Mouse (Mus musculus) hematopoietic stem cell, adult 5-6 weeks (primary cell): ENCODE results near the gene Usf1. TPM values are rescaled to one million over a fixed set of nuclear protein-coding genes. Genes with fewer than 3 reads are reported as not detected.

Source experiments
- total RNA-seq: library from RNA; stranded (forward); fragments of 172-1452, 232-1000 nt; gene quantifications from 2 replicates; pipeline ENCODE4 v1.2.3, GENCODE M21; 2017

Usf1 gene
- total RNA-seq, 1 experiment from 2014 or later, result 47.0 TPM

Other genes starting within 250 kb of the Usf1 start
- 42.7 and 46.5 TPM in 2 replicates for gene Pcp4l1, start 215.0 kb upstream of the Usf1 start, total RNA-seq
- gene Nr1i3, start 197.3 kb upstream of the Usf1 start, total RNA-seq, result 0.81 and 1.5 TPM in 2 replicates
- 17.5 and 25.0 TPM in 2 replicates for gene Tomm40l, start 188.8 kb upstream of the Usf1 start, total RNA-seq
- not detected in 2 replicates for gene Apoa2, start 186.3 kb upstream of the Usf1 start, total RNA-seq
- gene Fcer1g, start 176.9 kb upstream of the Usf1 start, total RNA-seq, result 44.5 and 76.7 TPM in 2 replicates
- gene Adamts4, start 160.9 kb upstream of the Usf1 start, total RNA-seq, result 0.25 TPM in 1 of 2 replicates, not detected in the other
- gene Ndufs2, start 159.9 kb upstream of the Usf1 start, total RNA-seq, result 260 and 369 TPM in 2 replicates
- gene B4galt3, start 141.0 kb upstream of the Usf1 start, total RNA-seq, result 13.7 and 43.0 TPM in 2 replicates
- 9.5 and 35.5 TPM in 2 replicates for gene Ppox, start 130.1 kb upstream of the Usf1 start, total RNA-seq
- gene Usp21, start 123.3 kb upstream of the Usf1 start, total RNA-seq, result 26.5 and 31.8 TPM in 2 replicates
- gene Ufc1, start 116.3 kb upstream of the Usf1 start, total RNA-seq, result 56.5 and 92.4 TPM in 2 replicates
- gene Dedd, start 82.2 kb upstream of the Usf1 start, total RNA-seq, result 11.0 and 15.8 TPM in 2 replicates
- 45.7 and 55.1 TPM in 2 replicates for gene Nit1, start 65.7 kb upstream of the Usf1 start, total RNA-seq
- 35.8 and 50.2 TPM in 2 replicates for gene Pfdn2, start 65.6 kb upstream of the Usf1 start, total RNA-seq
- 3.5 and 5.7 TPM in 2 replicates for gene Klhdc9, start 50.5 kb upstream of the Usf1 start, total RNA-seq
- 5.2 and 6.2 TPM in 2 replicates for gene Nectin4, start 41.2 kb upstream of the Usf1 start, total RNA-seq
- 112 and 133 TPM in 2 replicates for gene Arhgap30, start 22.4 kb upstream of the Usf1 start, total RNA-seq
- gene Tstd1, start 7.6 kb downstream of the Usf1 start, total RNA-seq, result 4.7 and 8.8 TPM in 2 replicates
- 12.1 and 13.4 TPM in 2 replicates for gene F11r, start 26.2 kb downstream of the Usf1 start, total RNA-seq
- gene Alyref2, start 92.2 kb downstream of the Usf1 start, total RNA-seq, result 10.0 and 10.3 TPM in 2 replicates
- not detected in 2 replicates for gene Itln1, start 124.0 kb downstream of the Usf1 start, total RNA-seq
- 25.9 and 29.0 TPM in 2 replicates for gene Cd244a, start 147.9 kb downstream of the Usf1 start, total RNA-seq
- gene Ly9, start 196.1 kb downstream of the Usf1 start, total RNA-seq, result 35.9 and 41.0 TPM in 2 replicates
- 1.9 and 2.3 TPM in 2 replicates for gene Slamf7, start 241.7 kb downstream of the Usf1 start, total RNA-seq